Mouse (Mus musculus) left cerebral cortex, postnatal 36 days (tissue): ENCODE data around the gene Olfr291. TPM values are rescaled to one million over a fixed set of nuclear protein-coding genes. Genes with fewer than 3 reads are reported as not detected.

Source experiments
- DNase-seq, 2 experiments: peaks; one replicate each; pipeline ENCODE4 v3.0.0; 2021 to 2022; ENCODE audit warnings: low spot score in 2 of 2, mixed read lengths in 1 of 2
- intact Hi-C: fragments of 180-260 bp; cut with DNase I; formaldehyde crosslinking; loops from one replicate; pipeline ENCODE4 v1.15.1; 2025
- total RNA-seq, 2 experiments: library from RNA; stranded (reverse); gene quantifications; 2 replicates each; pipeline ENCODE4 v1.2.3; 2021

The Olfr291 gene
- not detected for total RNA-seq

DNA sequence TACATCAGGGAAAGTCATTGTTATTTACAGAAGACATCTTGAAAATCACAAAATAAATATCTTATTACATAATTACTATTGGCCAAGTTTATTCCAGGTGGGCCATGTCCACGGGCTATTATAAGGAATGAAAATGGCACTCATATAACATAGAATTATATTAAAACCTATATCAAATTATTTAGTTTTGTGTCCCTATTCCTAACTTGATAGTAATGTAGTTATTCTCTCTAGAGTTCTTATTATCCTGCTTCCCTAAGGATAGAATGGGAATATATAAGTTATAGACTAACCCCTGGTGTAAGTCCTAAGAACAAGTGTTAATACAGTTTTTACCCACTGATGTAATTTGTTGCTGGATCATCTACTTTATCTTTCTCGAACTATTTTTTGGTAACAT, at the start of gene Olfr291:
Gene Olfr291 (plus strand): TSS at position 301 of the 400 bp plus-strand sequence.
- intact Hi-C loops = no loop called here
- no peak for DNase-seq

GRCm38 (mm10) chr7:84805224-84805623, 48.1 kb upstream of the Olfr291 start:
- no peak for DNase-seq
- intact Hi-C loops = no loop called here

- intact Hi-C loops = no loop called here
- DNase-seq = no peak
Observed at GRCm38 (mm10) chr7:84806159-84806558, 47.2 kb upstream of the Olfr291 start.

GRCm38 (mm10) chr7:84884530-84884929, 31.2 kb downstream of the Olfr291 start:
- intact Hi-C loops = no loop called here
- DNase-seq = no peak

Other genes starting within 250 kb of the Olfr291 start
- gene Fah, start 246.8 kb upstream of the Olfr291 start, total RNA-seq = 10 to 100 TPM; 15.1 to 20.1 TPM
- 10 to 100 TPM; 59.9 to 63.2 TPM for gene Zfand6, start 163.6 kb upstream of the Olfr291 start, total RNA-seq
- not detected for gene Vmn2r65, start 110.6 kb downstream of the Olfr291 start, total RNA-seq
- gene Vmn2r66, start 158.7 kb downstream of the Olfr291 start, total RNA-seq = not detected